Mouse (Mus musculus): ENCODE data around the gene Brpf1. TPM values are rescaled to one million over a fixed set of nuclear protein-coding genes. Genes with fewer than 3 reads are reported as not detected.
"Not testable (repeated sequence)": the region's sequence is repeated elsewhere in the genome, so short reads cannot be mapped to it uniquely, and the experiment has no call there.

Gene Brpf1
- total RNA-seq, 2 experiments from 2014 or later: 10.2 to 10.3 TPM

DNA sequence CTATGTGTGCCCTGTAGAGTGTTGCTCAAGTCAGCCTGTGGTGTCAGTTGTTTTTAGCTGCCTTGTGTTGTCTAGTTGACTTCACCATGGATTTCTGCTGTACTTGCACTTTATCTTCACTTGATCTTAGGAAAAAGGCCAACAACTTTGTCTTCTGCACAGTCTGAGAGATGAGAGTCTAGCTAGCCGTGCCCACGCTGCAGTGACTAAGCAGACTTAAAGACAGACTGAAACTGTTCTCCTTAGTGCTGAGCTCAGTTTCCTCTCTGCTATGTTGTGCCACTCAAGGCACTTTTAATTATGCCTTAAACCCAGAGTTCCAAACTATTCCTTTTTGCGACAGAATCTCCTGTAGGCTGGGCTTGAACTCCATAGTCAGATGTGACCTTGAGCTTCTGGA, 9.0 kb downstream of the Brpf1 start:
- no peak for TF ChIP-seq CTCF (IDR thresholded peaks at IDR 0.05)
- intact Hi-C loops (cut with DNase I): no loop called here
- H3K4me3 ChIP-seq: no peak overlapping the region
- H3K27ac ChIP-seq: no peak overlapping the region
- DNase-seq: no peak

DNA sequence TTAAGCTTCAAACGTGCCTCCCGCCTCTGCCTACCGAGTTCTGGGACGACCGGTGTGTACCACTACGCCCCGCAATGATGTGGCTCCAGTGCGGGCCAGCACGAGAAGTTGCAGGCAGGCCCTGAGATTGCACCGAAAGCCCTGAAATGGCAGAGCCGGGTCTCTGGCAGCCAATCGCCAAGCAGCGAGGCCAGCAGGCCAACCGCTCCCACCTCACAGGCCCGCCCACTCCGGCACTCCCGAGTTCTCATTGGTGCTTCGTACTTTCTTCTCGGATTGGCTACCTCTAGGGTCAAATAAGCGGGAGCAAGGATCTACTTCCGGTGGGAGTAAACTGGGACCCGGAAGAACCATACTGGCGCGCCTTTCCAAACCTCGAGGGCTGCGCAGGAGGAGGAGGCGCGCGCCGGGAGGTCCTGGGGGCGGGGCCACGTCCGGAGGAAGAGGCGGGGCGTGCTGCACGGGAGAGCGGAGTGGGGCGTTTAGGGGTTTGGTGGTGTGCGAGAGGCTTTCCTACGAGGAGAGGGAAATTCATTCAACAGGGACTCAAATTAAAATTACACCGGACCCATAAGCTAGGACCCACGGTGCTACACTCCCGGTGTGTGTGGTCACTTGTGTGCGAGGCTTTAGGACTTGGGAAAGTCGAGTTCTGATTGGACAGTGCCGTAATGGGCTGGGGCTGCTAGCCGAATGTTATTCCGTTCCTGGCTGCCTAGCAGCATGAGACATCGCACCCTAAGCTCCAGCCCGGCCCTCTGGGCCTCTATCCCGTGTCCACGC, 19.8 kb downstream of the Brpf1 start, which contains the start of gene Ogg1:
Ogg1 (plus strand) TSS at position 440 of the 783 bp plus-strand sequence.
- DNase-seq: peak; percentile 99
- TF ChIP-seq CTCF (IDR thresholded peaks at IDR 0.05): no peak
- intact Hi-C loops (cut with DNase I): loop anchor here (5.0 kb wide), 2 partner anchors 249 to 289 kb away; partner anchors contain the start of gene Setd5

DNA sequence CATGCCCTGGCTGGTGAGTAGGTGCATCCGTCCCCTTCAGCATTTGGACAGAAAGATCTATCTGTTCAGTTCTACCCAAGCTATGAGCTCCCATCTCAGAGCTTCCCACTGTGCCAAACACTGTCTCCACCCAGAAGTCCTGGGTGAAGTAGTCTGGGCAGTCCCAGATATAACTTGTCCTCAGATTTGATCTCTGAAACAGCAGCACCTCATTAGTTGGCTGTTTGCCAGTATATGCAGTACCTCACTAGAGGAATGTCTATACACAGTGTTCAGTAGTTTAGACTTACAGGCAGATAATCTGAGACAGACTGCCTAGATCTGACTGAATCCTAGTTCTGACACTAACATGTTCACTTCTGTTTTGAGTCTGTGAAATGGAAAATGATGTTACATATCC, 22.5 kb downstream of the Brpf1 start:
- no peak for TF ChIP-seq CTCF (IDR thresholded peaks at IDR 0.05)
- H3K4me3 ChIP-seq: no peak overlapping the region
- intact Hi-C loops (cut with DNase I): loop anchor here (2.0 to 5.0 kb wide), 3 partner anchors 47 to 292 kb away; partner anchors contain the start of genes Setd5 and Tada3
- no peak overlapping the region for H3K27ac ChIP-seq
- DNase-seq: no peak

More for the DNA sequence above, 19.8 kb downstream of the Brpf1 start, which contains the start of gene Ogg1:
- Histone ChIP-seq H3K27ac (peak within 1 kb of the TSS; percentile 96), H3K4me3 (peak within 1 kb of the TSS; percentile 87)

DNA sequence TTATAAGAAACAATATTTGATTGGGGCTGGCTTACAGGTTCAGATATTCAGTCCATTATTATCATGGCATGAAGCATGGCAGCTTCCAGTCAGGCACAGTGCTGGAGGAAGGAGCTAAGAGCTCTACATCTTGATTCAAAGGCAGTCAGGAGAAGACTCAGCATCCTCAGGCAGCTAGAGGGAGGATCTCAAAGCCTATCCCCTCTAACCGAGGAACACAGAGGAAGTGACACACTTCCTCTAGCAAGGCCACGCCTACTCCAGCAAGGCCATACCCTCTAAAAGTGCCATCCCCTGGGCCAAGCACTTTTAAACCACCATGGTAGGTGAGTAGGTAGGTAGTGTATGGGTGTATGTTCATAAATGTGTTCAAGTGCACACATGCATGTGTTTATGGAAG, 23.6 kb downstream of the Brpf1 start:
- no peak for TF ChIP-seq CTCF (IDR thresholded peaks at IDR 0.05)
- intact Hi-C loops (cut with DNase I): no loop called here
- Histone ChIP-seq H3K27ac (no peak overlapping the region), H3K4me3 (no peak overlapping the region)
- no peak for DNase-seq

DNA sequence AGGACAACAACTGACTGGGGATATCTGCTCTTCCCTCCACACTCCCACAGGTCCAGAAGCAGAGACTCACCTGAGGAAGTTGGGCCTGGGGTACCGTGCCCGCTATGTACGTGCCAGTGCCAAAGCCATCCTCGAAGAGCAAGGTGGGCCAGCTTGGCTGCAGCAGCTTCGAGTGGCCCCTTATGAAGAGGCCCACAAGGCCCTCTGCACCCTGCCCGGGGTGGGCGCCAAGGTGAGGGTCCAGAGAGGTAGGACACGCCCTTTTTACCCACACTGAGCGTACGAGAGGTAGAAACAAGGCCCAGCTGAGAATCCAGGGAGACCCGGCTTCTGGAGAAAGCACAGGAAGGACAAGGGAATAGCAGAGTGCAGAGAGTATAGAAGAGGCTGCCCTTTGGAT, 24.8 kb downstream of the Brpf1 start:
- Histone ChIP-seq H3K27ac (no peak overlapping the region), H3K4me3 (no peak overlapping the region)
- TF ChIP-seq CTCF (IDR thresholded peaks at IDR 0.05): no peak
- intact Hi-C loops (cut with DNase I): no loop called here
- DNase-seq: no peak

DNA sequence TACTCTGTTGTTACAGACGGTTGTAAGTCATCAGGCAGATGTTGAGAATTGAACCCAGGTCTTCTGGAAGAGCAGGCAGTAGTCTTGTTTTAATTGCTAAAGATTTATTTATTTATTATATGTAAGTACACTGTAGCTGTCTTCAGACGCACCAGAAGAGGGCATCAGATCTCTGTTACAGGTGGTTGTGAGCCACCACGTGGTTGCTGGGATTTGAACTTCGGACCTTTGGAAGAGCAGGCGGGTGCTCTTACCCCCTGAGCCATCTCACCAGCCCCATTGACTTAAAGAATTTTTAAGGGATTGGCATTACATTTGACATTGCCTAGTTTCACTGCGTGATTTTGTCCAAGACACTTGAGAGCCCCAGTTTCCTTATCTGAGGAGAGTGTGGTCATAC, 25.8 kb downstream of the Brpf1 start:
- peak overlapping the region; percentile 20; the same call in 1 of the 2 replicates for H3K27ac ChIP-seq
- DNase-seq; H3K4me3 ChIP-seq; intact Hi-C loops (cut with DNase I): not testable (repeated sequence)
- peak; percentile 1; the same call in 1 of the 2 replicates for TF ChIP-seq CTCF (IDR thresholded peaks at IDR 0.05)

DNA sequence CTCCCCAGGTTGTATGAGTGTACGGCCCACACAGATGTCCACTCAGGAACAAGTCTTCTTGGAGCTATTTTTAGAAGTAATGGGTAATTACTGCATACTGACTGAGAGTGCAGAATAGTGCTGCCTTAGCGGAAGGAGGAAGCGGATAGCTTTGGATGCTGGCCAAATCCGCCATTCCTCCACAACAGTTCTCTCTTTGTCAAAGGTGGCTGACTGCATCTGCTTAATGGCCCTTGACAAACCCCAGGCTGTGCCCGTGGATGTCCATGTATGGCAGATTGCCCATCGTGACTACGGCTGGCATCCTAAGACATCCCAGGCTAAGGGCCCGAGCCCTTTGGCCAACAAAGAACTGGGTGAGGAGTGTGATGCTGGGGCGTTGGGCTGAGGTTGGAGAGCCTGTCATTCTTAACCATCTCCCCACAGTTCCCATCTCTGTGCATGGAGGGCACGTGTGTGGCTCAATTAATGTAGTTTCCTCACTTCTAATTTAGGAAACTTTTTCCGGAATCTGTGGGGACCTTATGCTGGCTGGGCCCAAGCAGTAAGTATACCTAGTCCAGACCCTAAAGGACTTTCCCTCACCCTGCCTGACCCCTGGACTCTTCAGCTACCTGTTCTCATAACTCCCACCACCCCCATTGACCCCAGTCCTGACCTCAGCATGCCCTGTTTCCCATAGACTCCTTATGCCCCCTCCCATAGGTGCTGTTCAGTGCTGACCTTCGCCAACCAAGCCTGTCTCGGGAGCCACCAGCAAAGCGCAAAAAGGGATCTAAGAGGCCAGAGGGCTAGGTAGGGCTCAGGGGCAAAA, 26.4 kb downstream of the Brpf1 start:
- Histone ChIP-seq H3K4me3 (no peak overlapping the region), H3K27ac (peak overlapping the region; percentile 20; the same call in 1 of the 2 replicates)
- DNase-seq: peak; percentile 54
- no peak for TF ChIP-seq CTCF (IDR thresholded peaks at IDR 0.05)
- intact Hi-C loops (cut with DNase I): no loop called here

DNA sequence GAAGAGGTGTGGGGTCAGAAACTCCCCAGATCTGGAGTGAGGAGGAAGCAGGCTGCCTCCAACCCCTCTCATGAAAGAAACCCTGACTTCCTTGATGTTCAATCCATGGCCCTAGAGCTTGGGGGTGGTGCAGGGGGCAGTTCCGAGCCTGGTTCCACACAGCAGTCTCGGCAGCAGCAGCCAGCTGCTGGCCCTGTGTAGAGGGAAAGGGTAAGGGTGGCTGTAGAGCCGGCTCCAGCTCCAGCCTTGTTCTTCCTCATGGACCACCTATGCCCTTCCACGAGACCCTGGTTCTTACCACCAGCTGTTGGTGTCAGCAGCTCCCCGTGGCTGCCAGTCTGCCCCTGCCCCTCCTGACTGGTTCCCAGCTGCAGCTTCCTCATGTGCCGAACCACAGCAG, 27.3 kb downstream of the Brpf1 start:
- intact Hi-C loops (cut with DNase I): no loop called here
- no peak for DNase-seq
- no peak for TF ChIP-seq CTCF (IDR thresholded peaks at IDR 0.05)
- Histone ChIP-seq H3K27ac (no peak overlapping the region), H3K4me3 (no peak overlapping the region)

DNA sequence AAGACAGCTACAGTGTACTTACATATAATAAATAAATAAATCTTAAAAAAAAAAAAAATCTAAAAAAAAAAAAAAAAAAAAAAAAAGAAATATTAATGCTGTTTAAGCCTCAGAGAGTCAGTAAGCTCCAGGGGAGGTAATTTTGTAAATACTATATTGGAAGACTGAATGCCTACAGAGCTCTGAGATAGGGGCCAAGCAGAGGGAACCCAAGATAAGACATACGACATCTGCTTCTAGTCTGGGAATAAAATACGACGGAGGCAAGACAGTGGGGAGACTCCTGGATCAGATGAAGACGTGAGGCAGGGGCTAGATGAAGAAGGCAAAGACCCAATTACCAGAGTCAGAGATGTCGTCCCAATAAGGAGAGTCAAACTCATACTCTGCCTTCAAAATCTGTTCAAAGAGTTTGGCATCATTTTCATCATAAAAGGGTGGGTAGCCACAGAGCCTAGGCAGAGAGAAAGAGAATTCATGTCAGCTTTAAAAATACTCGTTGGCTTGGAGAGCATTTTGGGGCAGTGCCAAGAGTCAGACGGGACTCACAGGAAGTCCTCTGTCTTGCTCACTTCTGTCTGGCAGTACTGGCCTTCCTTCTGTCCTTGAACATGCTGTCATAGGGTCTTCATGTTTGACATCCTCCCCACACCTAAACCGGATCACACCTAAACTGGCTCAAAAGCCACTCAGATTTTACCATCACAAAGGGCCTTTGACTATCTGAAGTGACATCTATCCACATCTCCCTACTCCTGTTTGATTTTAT, 30.1 kb downstream of the Brpf1 start:
- 0 out of 2 replicates have a peak overlapping the region, but pooled peaks have one; percentile 8 for H3K27ac ChIP-seq
- TF ChIP-seq CTCF (IDR thresholded peaks at IDR 0.05): no peak
- DNase-seq: no peak
- intact Hi-C loops (cut with DNase I): no loop called here
- no peak overlapping the region for H3K4me3 ChIP-seq

DNA sequence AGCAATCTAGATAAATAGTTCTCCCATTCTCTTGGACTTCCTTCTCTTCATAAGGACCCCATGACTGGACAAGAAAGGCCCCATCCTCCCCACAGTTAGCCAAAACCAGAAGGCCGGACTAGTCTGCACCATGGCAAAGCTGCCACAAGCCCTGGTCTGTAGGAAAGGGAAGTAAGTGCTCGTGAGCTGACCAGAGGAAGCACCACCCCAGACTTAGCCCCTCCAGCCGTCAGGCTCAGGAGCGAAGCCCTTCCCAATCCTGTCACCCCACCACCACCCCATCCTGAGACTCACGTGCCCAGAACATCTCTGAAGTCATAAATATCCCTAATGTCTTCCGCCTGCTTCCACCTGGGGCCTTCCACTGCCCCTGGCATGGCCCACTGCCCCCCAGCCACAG, 34.6 kb downstream of the Brpf1 start:
- intact Hi-C loops (cut with DNase I): no loop called here
- Histone ChIP-seq H3K4me3 (peak overlapping the region; percentile 30), H3K27ac (peak overlapping the region; percentile 38; the same call in 1 of the 2 replicates)
- DNase-seq: no peak
- no peak for TF ChIP-seq CTCF (IDR thresholded peaks at IDR 0.05)

DNA sequence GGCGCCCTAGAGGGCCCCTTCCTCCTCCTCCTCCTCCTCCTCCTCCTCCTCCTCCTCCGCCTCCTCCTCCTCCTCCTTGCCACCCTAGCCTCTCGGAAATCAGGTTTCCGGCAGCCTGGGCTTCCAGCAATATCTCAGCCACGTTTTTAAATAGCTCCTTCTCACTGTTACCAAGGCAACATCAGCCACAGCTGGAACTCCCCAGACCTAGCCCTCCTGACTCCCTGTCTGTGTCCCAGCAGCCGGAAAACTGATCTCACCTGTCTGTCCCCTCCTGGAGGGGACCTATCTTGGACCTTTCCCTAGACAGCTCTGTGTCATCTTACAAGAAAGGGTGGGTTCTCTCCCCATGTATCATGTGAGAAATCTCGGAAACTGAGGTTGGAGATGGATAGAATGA, 35.4 kb downstream of the Brpf1 start:
- Histone ChIP-seq H3K27ac (peak overlapping the region; percentile 93), H3K4me3 (peak overlapping the region; percentile 97)
- no peak for DNase-seq
- TF ChIP-seq CTCF (IDR thresholded peaks at IDR 0.05): no peak
- intact Hi-C loops (cut with DNase I): loop anchor here (2.0 kb wide), 1 partner anchor 35 kb away; the partner anchor contains the start of gene Tada3
